Mouse (Mus musculus): ENCODE measurements around the gene Csrp3. TPM values are rescaled to one million over a fixed set of nuclear protein-coding genes. Genes with fewer than 3 reads are reported as not detected.

The Csrp3 gene
- polyA plus RNA-seq, 1 experiment = 20.4 TPM

- 94% methylated on average over 6 of the region's 6 CpGs for WGBS
- Histone ChIP-seq H3K4me3 (ENCODE audit: control insufficient read depth, insufficient read depth, low read length) (no peak overlapping the region), H3K27ac (ENCODE audit: control insufficient read depth, insufficient read depth, low read length) (no peak overlapping the region), H3K36me3 (ENCODE audit: control insufficient read depth, insufficient read depth, low read length) (peaks cover 46% of the 10 kb centered on the region), H3K27me3 (ENCODE audit: control insufficient read depth, insufficient read depth, low read length) (no peaks in the 10 kb centered on the region), H3K4me1 (replicated peaks; ENCODE audit: control insufficient read depth, insufficient read depth, low read length) (no peaks in the 10 kb centered on the region)
- TF ChIP-seq CTCF (IDR thresholded peaks at IDR 0.05; ENCODE audit: borderline replicate concordance, control insufficient read depth, extremely low read depth, insufficient read depth, low read length, poor library complexity) = no peak
- no peak for TF ChIP-seq POLR2A (IDR thresholded peaks at IDR 0.05; ENCODE audit: control insufficient read depth, extremely low read depth, insufficient read depth, low read length, poor library complexity)
- DNase-seq = no peak
Observed at GRCm38 (mm10) chr7:48825170-48825569, 22.7 kb downstream of the Csrp3 start.

GRCm38 (mm10) chr7:48824671-48825070 is 23.2 kb downstream of the Csrp3 start:
- Histone ChIP-seq H3K27ac (ENCODE audit: control insufficient read depth, insufficient read depth, low read length) (no peak overlapping the region), H3K4me3 (ENCODE audit: control insufficient read depth, insufficient read depth, low read length) (no peak overlapping the region), H3K36me3 (ENCODE audit: control insufficient read depth, insufficient read depth, low read length) (peaks cover 51% of the 10 kb centered on the region), H3K4me1 (replicated peaks; ENCODE audit: control insufficient read depth, insufficient read depth, low read length) (no peaks in the 10 kb centered on the region), H3K27me3 (ENCODE audit: control insufficient read depth, insufficient read depth, low read length) (no peaks in the 10 kb centered on the region)
- 97% methylated on average over 1 of the region's 1 CpGs for WGBS
- TF ChIP-seq CTCF (IDR thresholded peaks at IDR 0.05; ENCODE audit: borderline replicate concordance, control insufficient read depth, extremely low read depth, insufficient read depth, low read length, poor library complexity) (no peak), POLR2A (IDR thresholded peaks at IDR 0.05; ENCODE audit: control insufficient read depth, extremely low read depth, insufficient read depth, low read length, poor library complexity) (no peak)
- DNase-seq = no peak

- 93% methylated on average over 3 of the region's 3 CpGs for WGBS
- Histone ChIP-seq H3K4me3 (ENCODE audit: control insufficient read depth, insufficient read depth, low read length) (no peak overlapping the region), H3K36me3 (ENCODE audit: control insufficient read depth, insufficient read depth, low read length) (peaks cover 51% of the 10 kb centered on the region), H3K4me1 (replicated peaks; ENCODE audit: control insufficient read depth, insufficient read depth, low read length) (no peaks in the 10 kb centered on the region), H3K27me3 (ENCODE audit: control insufficient read depth, insufficient read depth, low read length) (no peaks in the 10 kb centered on the region), H3K27ac (ENCODE audit: control insufficient read depth, insufficient read depth, low read length) (no peak overlapping the region)
- TF ChIP-seq POLR2A (IDR thresholded peaks at IDR 0.05; ENCODE audit: control insufficient read depth, extremely low read depth, insufficient read depth, low read length, poor library complexity) = no peak
- no peak for TF ChIP-seq CTCF (IDR thresholded peaks at IDR 0.05; ENCODE audit: borderline replicate concordance, control insufficient read depth, extremely low read depth, insufficient read depth, low read length, poor library complexity)
- no peak for DNase-seq
Observed at GRCm38 (mm10) chr7:48823621-48824020, 24.2 kb downstream of the Csrp3 start.

GRCm38 (mm10) chr7:48821654-48822053 is 26.2 kb downstream of the Csrp3 start:
- TF ChIP-seq CTCF (IDR thresholded peaks at IDR 0.05; ENCODE audit: borderline replicate concordance, control insufficient read depth, extremely low read depth, insufficient read depth, low read length, poor library complexity) = no peak

GRCm38 (mm10) chr7:48813594-48813993 is 34.2 kb downstream of the Csrp3 start:
- H3K4me1 ChIP-seq (replicated peaks; ENCODE audit: control insufficient read depth, insufficient read depth, low read length) = no peaks in the 10 kb centered on the region
- TF ChIP-seq POLR2A (IDR thresholded peaks at IDR 0.05; ENCODE audit: control insufficient read depth, extremely low read depth, insufficient read depth, low read length, poor library complexity) (no peak), CTCF (IDR thresholded peaks at IDR 0.05; ENCODE audit: borderline replicate concordance, control insufficient read depth, extremely low read depth, insufficient read depth, low read length, poor library complexity) (no peak)
- WGBS = 95% methylated on average over 1 of the region's 1 CpGs
- peaks cover 13% of the 10 kb centered on the region for H3K36me3 ChIP-seq (ENCODE audit: control insufficient read depth, insufficient read depth, low read length)
- DNase-seq = no peak
- no peaks in the 10 kb centered on the region for H3K27me3 ChIP-seq (ENCODE audit: control insufficient read depth, insufficient read depth, low read length)
- H3K27ac ChIP-seq (ENCODE audit: control insufficient read depth, insufficient read depth, low read length) = no peak overlapping the region
- no peak overlapping the region for H3K4me3 ChIP-seq (ENCODE audit: control insufficient read depth, insufficient read depth, low read length)

More at GRCm38 (mm10) chr7:48821654-48822053, 26.2 kb downstream of the Csrp3 start:
- no peak for DNase-seq
- no peak overlapping the region for H3K4me3 ChIP-seq (ENCODE audit: control insufficient read depth, insufficient read depth, low read length)
- WGBS = 94% methylated on average over 5 of the region's 5 CpGs
- H3K27ac ChIP-seq (ENCODE audit: control insufficient read depth, insufficient read depth, low read length) = no peak overlapping the region
- H3K4me1 ChIP-seq (replicated peaks; ENCODE audit: control insufficient read depth, insufficient read depth, low read length) = no peaks in the 10 kb centered on the region
- H3K27me3 ChIP-seq (ENCODE audit: control insufficient read depth, insufficient read depth, low read length) = no peaks in the 10 kb centered on the region
- peaks cover 43% of the 10 kb centered on the region for H3K36me3 ChIP-seq (ENCODE audit: control insufficient read depth, insufficient read depth, low read length)

GRCm38 (mm10) chr7:48812358-48812757 is 35.5 kb downstream of the Csrp3 start:
- no peak for TF ChIP-seq CTCF (IDR thresholded peaks at IDR 0.05; ENCODE audit: borderline replicate concordance, control insufficient read depth, extremely low read depth, insufficient read depth, low read length, poor library complexity)
- no peak for TF ChIP-seq POLR2A (IDR thresholded peaks at IDR 0.05; ENCODE audit: control insufficient read depth, extremely low read depth, insufficient read depth, low read length, poor library complexity)
- H3K27ac ChIP-seq (ENCODE audit: control insufficient read depth, insufficient read depth, low read length) = no peak overlapping the region
- H3K4me3 ChIP-seq (ENCODE audit: control insufficient read depth, insufficient read depth, low read length) = no peak overlapping the region
- peaks cover 22% of the 10 kb centered on the region for H3K36me3 ChIP-seq (ENCODE audit: control insufficient read depth, insufficient read depth, low read length)
- H3K27me3 ChIP-seq (ENCODE audit: control insufficient read depth, insufficient read depth, low read length) = no peaks in the 10 kb centered on the region
- H3K4me1 ChIP-seq (replicated peaks; ENCODE audit: control insufficient read depth, insufficient read depth, low read length) = no peaks in the 10 kb centered on the region
- no peak for DNase-seq

GRCm38 (mm10) chr7:48810652-48811051 is 37.2 kb downstream of the Csrp3 start:
- 100% methylated on average over 1 of the region's 1 CpGs for WGBS
- no peak for DNase-seq
- no peak overlapping the region for H3K4me3 ChIP-seq (ENCODE audit: control insufficient read depth, insufficient read depth, low read length)
- H3K36me3 ChIP-seq (ENCODE audit: control insufficient read depth, insufficient read depth, low read length) = peaks cover 31% of the 10 kb centered on the region
- no peak overlapping the region for H3K27ac ChIP-seq (ENCODE audit: control insufficient read depth, insufficient read depth, low read length)
- no peak for TF ChIP-seq POLR2A (IDR thresholded peaks at IDR 0.05; ENCODE audit: control insufficient read depth, extremely low read depth, insufficient read depth, low read length, poor library complexity)
- no peak for TF ChIP-seq CTCF (IDR thresholded peaks at IDR 0.05; ENCODE audit: borderline replicate concordance, control insufficient read depth, extremely low read depth, insufficient read depth, low read length, poor library complexity)
- no peaks in the 10 kb centered on the region for H3K4me1 ChIP-seq (replicated peaks; ENCODE audit: control insufficient read depth, insufficient read depth, low read length)
- H3K27me3 ChIP-seq (ENCODE audit: control insufficient read depth, insufficient read depth, low read length) = no peaks in the 10 kb centered on the region
